14 mouse cellular contexts compared by ENCODE assay signal in genomic region chr14:20773410-20773809, GRCm38 (mm10). TPM values are rescaled to one million over a fixed set of nuclear protein-coding genes. Genes with fewer than 3 reads are reported as not detected.
DNase-seq lines count a peak whose midpoint lies in the region; ATAC-seq and TF ChIP-seq lines count a peak whose summit lies in the region.
"Had no signal": no experiment of that assay in that cellular context is flagged by ENCODE, and none has a peak within 500 bp of the region (broad histone marks: within the 10 kb centered on the region; RNA-seq: fewer than 3 reads in every experiment).

No protein-coding gene starts in this region.

- no peak overlapping the region for H3K4me3 ChIP-seq in embryonic facial prominence, embryonic 14.5 days (ENCODE audit: low read depth, low read length)
- no peak overlapping the region for H3K4me3 ChIP-seq in embryonic facial prominence, embryonic 10.5 days
- no peak overlapping the region for H3K4me3 ChIP-seq in hindbrain, embryonic 10.5 days
- no peak overlapping the region for H3K4me3 ChIP-seq in hindbrain, embryonic 14.5 days (replicated peaks; ENCODE audit: low read length)
- no peak overlapping the region for H3K4me3 ChIP-seq in intestine, embryonic 15.5 days (replicated peaks)
- H3K4me3 ChIP-seq in kidney, postnatal 0 days (replicated peaks; ENCODE audit: low read depth, low read length) = no peak overlapping the region
- H3K4me3 ChIP-seq: hindbrain, embryonic 12.5 days; limb, embryonic 10.5 days had no signal

- peaks cover 4% of the 10 kb centered on the region; the same call in 1 of the 2 replicates for H3K4me1 ChIP-seq in embryonic facial prominence, embryonic 14.5 days (ENCODE audit: control insufficient read depth, insufficient read depth, low read length)
- peaks cover 32% of the 10 kb centered on the region for H3K4me1 ChIP-seq in embryonic facial prominence, embryonic 10.5 days
- peaks cover 42% of the 10 kb centered on the region for H3K4me1 ChIP-seq in hindbrain, embryonic 10.5 days (replicated peaks)
- H3K4me1 ChIP-seq in hindbrain, embryonic 14.5 days (replicated peaks; ENCODE audit: control insufficient read depth, insufficient read depth, low read length) = peaks cover 11% of the 10 kb centered on the region; the same call in 1 of the 2 replicates
- peaks cover 6% of the 10 kb centered on the region for H3K4me1 ChIP-seq in intestine, embryonic 15.5 days (replicated peaks)
- H3K4me1 ChIP-seq in kidney, postnatal 0 days (replicated peaks; ENCODE audit: insufficient read depth, low read length) = peaks cover 12% of the 10 kb centered on the region; the same call in 1 of the 2 replicates

- no peak overlapping the region for H3K27ac ChIP-seq in embryonic facial prominence, embryonic 14.5 days (replicated peaks; ENCODE audit: low read depth, low read length)
- H3K27ac ChIP-seq in embryonic facial prominence, embryonic 10.5 days (replicated peaks) = no peak overlapping the region
- H3K27ac ChIP-seq in hindbrain, embryonic 10.5 days = peak overlapping the region; percentile 56
- H3K27ac ChIP-seq in hindbrain, embryonic 14.5 days = no peak overlapping the region
- H3K27ac ChIP-seq in intestine, embryonic 15.5 days = no peak overlapping the region
- H3K27ac ChIP-seq in kidney, postnatal 0 days = no peak overlapping the region
- H3K27ac ChIP-seq: hindbrain, embryonic 12.5 days; limb, embryonic 10.5 days had no signal

- H3K4me2 ChIP-seq in embryonic facial prominence, embryonic 14.5 days (ENCODE audit: low read depth, low read length) = no peak overlapping the region
- no peak overlapping the region for H3K4me2 ChIP-seq in hindbrain, embryonic 14.5 days (replicated peaks)
- H3K4me2 ChIP-seq in intestine, embryonic 15.5 days (replicated peaks) = no peak overlapping the region
- no peak overlapping the region for H3K4me2 ChIP-seq in kidney, postnatal 0 days (ENCODE audit: low read length)
- H3K4me2 ChIP-seq: hindbrain, embryonic 12.5 days; lung, embryonic 14.5 days; midbrain, embryonic 11.5 days had no signal

- peak; percentile 17; the same call in 1 of the 2 replicates for ATAC-seq in embryonic facial prominence, embryonic 14.5 days (ENCODE audit: low read depth)
- ATAC-seq in hindbrain, embryonic 14.5 days (ENCODE audit: low FRiP score) = no peak
- ATAC-seq in intestine, embryonic 15.5 days = peak; percentile 66; the same call in 1 of the 2 replicates
- peak; percentile 29; the same call in 1 of the 2 replicates for ATAC-seq in kidney, postnatal 0 days (replicated peaks; ENCODE audit: low FRiP score, low read depth)
- ATAC-seq: activated CD4-positive, CD25-positive, alpha-beta regulatory T cell, adult 4 months had no signal

- H3K27me3 ChIP-seq in embryonic facial prominence, embryonic 14.5 days (replicated peaks; ENCODE audit: control insufficient read depth, insufficient read depth, low read length) = no peaks in the 10 kb centered on the region
- no peaks in the 10 kb centered on the region for H3K27me3 ChIP-seq in embryonic facial prominence, embryonic 10.5 days (replicated peaks; ENCODE audit: low read depth, poor library complexity, severe bottlenecking)
- no peaks in the 10 kb centered on the region for H3K27me3 ChIP-seq in hindbrain, embryonic 10.5 days (ENCODE audit: insufficient read depth, poor library complexity, severe bottlenecking)
- H3K27me3 ChIP-seq in hindbrain, embryonic 14.5 days (ENCODE audit: control insufficient read depth, insufficient read depth, low read length) = no peaks in the 10 kb centered on the region
- H3K27me3 ChIP-seq in intestine, embryonic 15.5 days (replicated peaks) = no peaks in the 10 kb centered on the region
- H3K27me3 ChIP-seq in kidney, postnatal 0 days (ENCODE audit: insufficient read depth, low read length) = no peaks in the 10 kb centered on the region
- H3K27me3 ChIP-seq: hindbrain, embryonic 12.5 days had no signal

- no peak for TF ChIP-seq CTCF in kidney, postnatal 0 days (IDR thresholded peaks at IDR 0.05; ENCODE audit: low read depth)

- H3K9me3 ChIP-seq in embryonic facial prominence, embryonic 14.5 days (ENCODE audit: control insufficient read depth, low read length) = no peaks in the 10 kb centered on the region
- no peaks in the 10 kb centered on the region for H3K9me3 ChIP-seq in embryonic facial prominence, embryonic 10.5 days
- no peaks in the 10 kb centered on the region for H3K9me3 ChIP-seq in hindbrain, embryonic 10.5 days
- H3K9me3 ChIP-seq in hindbrain, embryonic 14.5 days (ENCODE audit: control insufficient read depth, low read length) = no peaks in the 10 kb centered on the region
- no peaks in the 10 kb centered on the region for H3K9me3 ChIP-seq in intestine, embryonic 15.5 days
- no peaks in the 10 kb centered on the region for H3K9me3 ChIP-seq in kidney, postnatal 0 days (replicated peaks; ENCODE audit: low read length)
- H3K9me3 ChIP-seq: hindbrain, embryonic 12.5 days; limb, embryonic 10.5 days had no signal

- WGBS in embryonic facial prominence, embryonic 14.5 days = 47% methylated on average over 3 of the region's 3 CpGs
- WGBS in embryonic facial prominence, embryonic 10.5 days = 45% methylated on average over 3 of the region's 3 CpGs
- WGBS in hindbrain, embryonic 10.5 days = 50% methylated on average over 3 of the region's 3 CpGs
- WGBS in hindbrain, embryonic 14.5 days = 58% methylated on average over 3 of the region's 3 CpGs
- 62% methylated on average over 3 of the region's 3 CpGs for WGBS in intestine, embryonic 15.5 days
- 69% methylated on average over 3 of the region's 3 CpGs for WGBS in kidney, postnatal 0 days

- intact Hi-C loops in left cerebral cortex, postnatal 36 days (cut with DNase I) = no loop called here

- DNase-seq in embryonic facial prominence, embryonic 14.5 days (ENCODE audit: low spot score) = no peak
- DNase-seq in embryonic facial prominence, embryonic 10.5 days (ENCODE audit: low spot score) = no peak
- no peak for DNase-seq in hindbrain, embryonic 10.5 days (ENCODE audit: low spot score)
- no peak for DNase-seq in hindbrain, embryonic 14.5 days (ENCODE audit: low spot score)
- no peak for DNase-seq in kidney, postnatal 0 days (ENCODE audit: low spot score)
- no peak for DNase-seq in left cerebral cortex, postnatal 36 days (ENCODE audit: low spot score in 2 of 2)
- no peak for DNase-seq in spleen, adult 12 weeks (ENCODE audit: low spot score)
- DNase-seq: B cell, adult 2 months; lung, embryonic 14.5 days had no signal

- no peak overlapping the region for H3K9ac ChIP-seq in embryonic facial prominence, embryonic 14.5 days (ENCODE audit: low read depth, low read length)
- no peak overlapping the region for H3K9ac ChIP-seq in hindbrain, embryonic 14.5 days
- no peak overlapping the region for H3K9ac ChIP-seq in intestine, embryonic 15.5 days
- no peak overlapping the region for H3K9ac ChIP-seq in kidney, postnatal 0 days (ENCODE audit: low read depth, low read length)
- H3K9ac ChIP-seq: hindbrain, embryonic 12.5 days; lung, embryonic 14.5 days had no signal

- H3K36me3 ChIP-seq in embryonic facial prominence, embryonic 14.5 days (ENCODE audit: control insufficient read depth, insufficient read depth, low read length) = peaks cover 53% of the 10 kb centered on the region
- H3K36me3 ChIP-seq in embryonic facial prominence, embryonic 10.5 days (replicated peaks) = peaks cover 73% of the 10 kb centered on the region
- peaks cover 55% of the 10 kb centered on the region for H3K36me3 ChIP-seq in hindbrain, embryonic 10.5 days
- peaks cover 40% of the 10 kb centered on the region for H3K36me3 ChIP-seq in hindbrain, embryonic 14.5 days (replicated peaks; ENCODE audit: control insufficient read depth, insufficient read depth)
- H3K36me3 ChIP-seq in intestine, embryonic 15.5 days = peaks cover 22% of the 10 kb centered on the region
- peaks cover 17% of the 10 kb centered on the region for H3K36me3 ChIP-seq in kidney, postnatal 0 days (ENCODE audit: insufficient read depth, low read length)

RNA-seq across cellular contexts. Expression of gene Camk2g, which starts 20.5 kb away (rescaled TPM):
- 54.6 and 67.7 TPM in 2 replicates for polyA plus RNA-seq in embryonic facial prominence, embryonic 14.5 days (2014; fragmentation: Nextera tagmentation; extraction: Ambion mirVana)
- 43.9 and 50.6 TPM in 2 replicates for polyA plus RNA-seq in embryonic facial prominence, embryonic 10.5 days (2016; fragmentation: Nextera tagmentation; extraction: Ambion mirVana)
- polyA plus RNA-seq in hindbrain, embryonic 10.5 days (2016; fragmentation: Nextera tagmentation; extraction: Ambion mirVana) = 38.2 and 48.8 TPM in 2 replicates
- 166 and 197 TPM in 2 replicates for polyA plus RNA-seq in hindbrain, embryonic 14.5 days (2014; fragmentation: Nextera tagmentation; extraction: Ambion mirVana)
- polyA plus RNA-seq in intestine, embryonic 15.5 days (2015; fragmentation: Nextera tagmentation; extraction: Ambion mirVana) = 37.1 and 42.3 TPM in 2 replicates
- polyA plus RNA-seq in kidney, postnatal 0 days (2015; fragmentation: Nextera tagmentation; extraction: Ambion mirVana) = 36.5 and 45.5 TPM in 2 replicates
- total RNA-seq in left cerebral cortex, postnatal 36 days (2021) = 100 to 1,000 TPM; 322 to 378 TPM

RNA-seq across cellular contexts. Expression of gene Ndst2, which starts 39.0 kb away (rescaled TPM):
- 32.1 and 33.7 TPM in 2 replicates for polyA plus RNA-seq in embryonic facial prominence, embryonic 14.5 days (2014; fragmentation: Nextera tagmentation; extraction: Ambion mirVana)
- polyA plus RNA-seq in embryonic facial prominence, embryonic 10.5 days (2016; fragmentation: Nextera tagmentation; extraction: Ambion mirVana) = 24.4 and 25.6 TPM in 2 replicates
- 23.3 and 28.3 TPM in 2 replicates for polyA plus RNA-seq in hindbrain, embryonic 10.5 days (2016; fragmentation: Nextera tagmentation; extraction: Ambion mirVana)
- polyA plus RNA-seq in hindbrain, embryonic 14.5 days (2014; fragmentation: Nextera tagmentation; extraction: Ambion mirVana) = 17.1 and 17.7 TPM in 2 replicates
- 20.4 and 21.9 TPM in 2 replicates for polyA plus RNA-seq in intestine, embryonic 15.5 days (2015; fragmentation: Nextera tagmentation; extraction: Ambion mirVana)
- polyA plus RNA-seq in kidney, postnatal 0 days (2015; fragmentation: Nextera tagmentation; extraction: Ambion mirVana) = 18.2 and 19.3 TPM in 2 replicates
- total RNA-seq in left cerebral cortex, postnatal 36 days (2021) = 10 to 100 TPM; 17.4 to 20.5 TPM
